Mouse (Mus musculus): Measurements from ENCODE around the gene Serbp1. TPM values are rescaled to one million over a fixed set of nuclear protein-coding genes. Genes with fewer than 3 reads are reported as not detected.

The Serbp1 gene
- polyA plus RNA-seq, 1 experiment from 2014 or later, result 281 TPM

GRCm38 (mm10) chr6:67323788-67324187, 85.8 kb downstream of the Serbp1 start:
- ATAC-seq (ENCODE audit: low FRiP score, low TSS enrichment), result no peak
- Histone ChIP-seq H3K4me1 (replicated peaks; ENCODE audit: control insufficient read depth, insufficient read depth) (no peaks in the 10 kb centered on the region), H3K27ac (replicated peaks) (no peak overlapping the region), H3K4me2 (replicated peaks; ENCODE audit: low read depth) (no peak overlapping the region), H3K9ac (ENCODE audit: low read length) (no peak overlapping the region), H3K36me3 (ENCODE audit: control insufficient read depth, insufficient read depth, low read length) (no peaks in the 10 kb centered on the region), H3K4me3 (ENCODE audit: low read depth, low read length) (no peak overlapping the region), H3K9me3 (ENCODE audit: control insufficient read depth, low read length) (no peaks in the 10 kb centered on the region), H3K27me3 (ENCODE audit: control insufficient read depth, insufficient read depth, low read length) (no peaks in the 10 kb centered on the region)
- no peak for TF ChIP-seq CTCF (IDR thresholded peaks at IDR 0.05; ENCODE audit: low read depth)
- TF ChIP-seq EP300 (optimal IDR thresholded peaks at IDR 0.05), result no peak
- WGBS, result 70% methylated on average over 3 of the region's 3 CpGs
- no peak for DNase-seq (ENCODE audit: low spot score)

- Histone ChIP-seq H3K36me3 (ENCODE audit: control insufficient read depth, insufficient read depth, low read length) (no peaks in the 10 kb centered on the region), H3K4me2 (replicated peaks; ENCODE audit: low read depth) (no peak overlapping the region), H3K27ac (replicated peaks) (no peak overlapping the region), H3K9me3 (ENCODE audit: control insufficient read depth, low read length) (no peaks in the 10 kb centered on the region), H3K27me3 (ENCODE audit: control insufficient read depth, insufficient read depth, low read length) (no peaks in the 10 kb centered on the region), H3K9ac (ENCODE audit: low read length) (no peak overlapping the region), H3K4me1 (replicated peaks; ENCODE audit: control insufficient read depth, insufficient read depth) (no peaks in the 10 kb centered on the region), H3K4me3 (ENCODE audit: low read depth, low read length) (no peak overlapping the region)
- ATAC-seq (ENCODE audit: low FRiP score, low TSS enrichment) (no peak), DNase-seq (ENCODE audit: low spot score) (no peak)
- no peak for TF ChIP-seq CTCF (IDR thresholded peaks at IDR 0.05; ENCODE audit: low read depth)
- TF ChIP-seq EP300 (optimal IDR thresholded peaks at IDR 0.05), result no peak
These were observed 100.0 kb downstream of the Serbp1 start for GRCm38 (mm10) chr6:67337943-67338342.

DNA sequence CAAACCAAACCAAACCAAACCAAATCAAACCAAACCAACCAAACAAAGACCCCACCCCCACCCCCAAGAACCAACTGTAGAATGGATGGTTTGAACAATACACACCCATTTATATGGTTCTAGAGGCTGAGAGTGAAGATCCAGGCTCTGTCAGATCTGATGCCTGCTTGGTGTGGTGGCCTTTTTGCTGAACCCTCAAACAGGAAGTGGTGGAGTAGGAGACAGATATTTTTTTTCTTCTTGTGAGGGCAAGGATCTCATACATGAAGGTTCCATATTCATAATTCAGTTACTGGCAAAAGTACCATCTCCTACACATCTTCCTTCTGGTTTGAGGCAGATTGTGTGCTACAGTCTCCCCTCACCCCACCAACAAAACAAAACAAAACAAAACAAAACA, 101.5 kb downstream of the Serbp1 start:
- H3K9me3 ChIP-seq (ENCODE audit: control insufficient read depth, low read length), result no peaks in the 10 kb centered on the region
- H3K9ac ChIP-seq (ENCODE audit: low read length), result no peak overlapping the region
- no peak overlapping the region for H3K4me2 ChIP-seq (replicated peaks; ENCODE audit: low read depth)
- H3K4me3 ChIP-seq (ENCODE audit: low read depth, low read length), result no peak overlapping the region
- ATAC-seq (ENCODE audit: low FRiP score, low TSS enrichment) (no peak), DNase-seq (ENCODE audit: low spot score) (no peak)
- TF ChIP-seq CTCF (IDR thresholded peaks at IDR 0.05; ENCODE audit: low read depth) (no peak), EP300 (optimal IDR thresholded peaks at IDR 0.05) (no peak)
- no peaks in the 10 kb centered on the region for H3K4me1 ChIP-seq (replicated peaks; ENCODE audit: control insufficient read depth, insufficient read depth)
- no peaks in the 10 kb centered on the region for H3K36me3 ChIP-seq (ENCODE audit: control insufficient read depth, insufficient read depth, low read length)
- no peaks in the 10 kb centered on the region for H3K27me3 ChIP-seq (ENCODE audit: control insufficient read depth, insufficient read depth, low read length)
- H3K27ac ChIP-seq (replicated peaks), result no peak overlapping the region

Other genes with a start within 250 kb of the Serbp1 start
- 23.0 and 26.2 TPM in 2 replicates for gene Gadd45a, start 200.7 kb upstream of the Serbp1 start, polyA plus RNA-seq (2015; fragmentation: Nextera tagmentation; extraction: Ambion mirVana)
- 0.02 TPM in 1 of 2 replicates, not detected in the other for gene Il12rb2, start 138.0 kb downstream of the Serbp1 start, polyA plus RNA-seq (2015; fragmentation: Nextera tagmentation; extraction: Ambion mirVana)